Mouse (Mus musculus) megakaryocyte, embryonic 14.5 days (primary cell): ENCODE data around the gene Adam22.

Source experiments
- FLI1 ChIP-seq: IDR thresholded peaks from 2 replicates; pipeline ENCODE4 v1.6.1; 2012; ENCODE audit warnings: low read length, inconsistent platforms, mixed read lengths
- GATA1 ChIP-seq: IDR thresholded peaks from 3 replicates; pipeline ENCODE4 v1.6.1; 2012; ENCODE audit warnings: mixed read lengths, low read length, inconsistent platforms, borderline replicate concordance

DNA sequence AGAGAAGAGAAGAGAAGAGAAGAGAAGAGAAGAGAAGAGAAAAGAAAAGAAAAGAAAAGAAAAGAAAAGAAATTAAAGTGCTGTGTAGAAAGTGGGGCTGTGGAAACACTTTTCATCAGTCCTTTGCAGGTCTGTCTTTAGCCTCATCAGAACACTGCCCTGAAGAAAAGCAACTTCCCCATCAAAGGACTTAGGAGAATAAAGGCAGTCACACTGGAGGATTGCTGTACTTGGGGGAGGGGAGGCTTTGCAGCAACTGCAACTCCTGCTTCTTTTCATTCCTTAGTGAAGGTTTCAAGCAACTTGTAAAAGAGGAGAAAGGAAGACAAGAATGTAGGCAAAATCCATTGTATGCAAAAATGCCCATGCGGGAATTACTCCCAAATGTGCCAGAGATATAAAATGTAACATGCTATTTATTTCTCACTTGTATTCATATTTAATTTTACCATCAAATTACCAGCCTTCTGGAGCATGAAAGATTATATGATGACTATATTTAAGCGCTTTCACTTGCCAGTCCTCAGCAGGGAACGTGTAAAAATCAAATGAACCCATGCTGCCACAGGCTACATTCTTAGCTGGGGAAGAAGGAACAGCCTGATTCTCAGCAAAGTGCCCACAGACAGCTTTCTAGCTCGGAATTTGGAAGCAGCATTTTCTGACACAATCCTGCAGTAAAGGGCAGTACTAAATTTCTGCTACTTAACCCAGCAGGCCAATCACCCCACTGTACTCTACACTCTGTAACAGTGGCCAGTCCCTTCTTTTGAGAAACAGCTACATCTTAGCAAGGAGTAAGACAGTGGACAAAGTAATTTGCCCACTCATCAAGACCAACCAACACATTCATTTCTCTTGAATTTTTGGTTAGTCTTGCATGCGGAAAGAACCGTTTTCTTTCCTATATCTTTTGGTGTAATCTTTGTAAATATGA is 78.0 kb downstream of the Adam22 start:
- TF ChIP-seq GATA1: no peak
- TF ChIP-seq FLI1: no peak
